Mouse (Mus musculus) olfactory bulb, adult 2 months (tissue): ENCODE data around the gene Sparc. TPM values are rescaled to one million over a fixed set of nuclear protein-coding genes. Genes with fewer than 3 reads are reported as not detected.

Experiments
- H3K27ac ChIP-seq: fragments of 200-500 bp; 2 replicates; pipeline ENCODE4 v1.5.1; 2012; ENCODE audit warnings: low read depth, low read length; ENCODE audit not compliant: insufficient read depth
- H3K4me1 ChIP-seq: fragments of 200-500 bp; 2 replicates; pipeline ENCODE4 v1.6.1; 2012; ENCODE audit warnings: low read length; ENCODE audit not compliant: control insufficient read depth, insufficient read depth
- H3K4me3 ChIP-seq: fragments of 200-500 bp; 2 replicates; pipeline ENCODE4 v1.5.1; 2012; ENCODE audit warnings: mild to moderate bottlenecking, low read depth, low read length, moderate library complexity; ENCODE audit not compliant: insufficient read depth
- CTCF ChIP-seq: fragments of 200-500 bp; IDR thresholded peaks from 2 replicates; pipeline ENCODE4 v1.5.1; 2012; ENCODE audit warnings: low read depth, mild to moderate bottlenecking, low read length, moderate library complexity; ENCODE audit not compliant: insufficient read depth
- POLR2A ChIP-seq: fragments of 200-500 bp; IDR thresholded peaks from 2 replicates; pipeline ENCODE4 v1.6.1; 2012; ENCODE audit warnings: mild to moderate bottlenecking, low read depth, low read length, moderate library complexity; ENCODE audit not compliant: insufficient read depth
- WGBS: fragments of 180-500 bp; shearing (Covaris S2); methylation state at CpG from one replicate; pipeline ENCODE4 v1.1.7; 2018; 5-methylcytosine and 5-hydroxymethylcytosine counted together
- polyA plus RNA-seq: library from polyadenylated mRNA; stranded (reverse); fragments of >200 nt; gene quantifications from 2 replicates; pipeline ENCODE4 v1.2.4, GENCODE M21; 2012; ENCODE audit warnings: low replicate concordance; ENCODE audit not compliant: missing spikeins, insufficient read depth, insufficient read length

Gene Sparc
- polyA plus RNA-seq: 225 and 437 TPM in 2 replicates

- H3K4me1 ChIP-seq: peaks cover 10% of the 10 kb centered on the region
- 96% methylated on average over 1 of the region's 1 CpGs for WGBS
- H3K4me3 ChIP-seq: no peak within 1 kb of the TSS
- no peak within 1 kb of the TSS; the same call in 1 of the 2 replicates for H3K27ac ChIP-seq
- TF ChIP-seq POLR2A (no peak), CTCF (no peak)
These were observed at the start of gene Sparc for GRCm38 (mm10) chr11:55422978-55423377. Gene Sparc, minus strand, starts transcription at chr11:55423183.

GRCm38 (mm10) chr11:55471467-55471866 lies 48.5 kb upstream of the Sparc start:
- WGBS: 90% methylated on average over 7 of the region's 7 CpGs
- no peak for TF ChIP-seq POLR2A
- TF ChIP-seq CTCF: no peak
- H3K4me1 ChIP-seq: peaks cover 10% of the 10 kb centered on the region; the same call in 1 of the 2 replicates
- no peak overlapping the region for H3K4me3 ChIP-seq
- H3K27ac ChIP-seq: no peak overlapping the region

- TF ChIP-seq CTCF (no peak), POLR2A (no peak)
- Histone ChIP-seq H3K4me3 (peak overlapping the region; percentile 28), H3K4me1 (peaks cover 10% of the 10 kb centered on the region; the same call in 1 of the 2 replicates), H3K27ac (no peak overlapping the region)
- 29% methylated on average over 8 of the region's 8 CpGs for WGBS
These were observed 47.8 kb upstream of the Sparc start for GRCm38 (mm10) chr11:55470761-55471160.

GRCm38 (mm10) chr11:55469923-55470691 lies 47.1 kb upstream of the Sparc start:
- H3K4me3 ChIP-seq: peak overlapping the region; percentile 68
- peaks cover 10% of the 10 kb centered on the region; the same call in 1 of the 2 replicates for H3K4me1 ChIP-seq
- H3K27ac ChIP-seq: peak overlapping the region; percentile 74
- TF ChIP-seq CTCF: no peak; the same call in 1 of the 2 replicates
- TF ChIP-seq POLR2A: no peak
- under 1% methylated on average over 46 of the region's 46 CpGs for WGBS

- 1% methylated on average over 57 of the region's 57 CpGs for WGBS
- H3K4me3 ChIP-seq: peak within 1 kb of the TSS; percentile 68
- TF ChIP-seq CTCF (no peak), POLR2A (peak; percentile 98)
- H3K4me1 ChIP-seq: peaks cover 10% of the 10 kb centered on the region; the same call in 1 of the 2 replicates
- peak within 1 kb of the TSS; percentile 89 for H3K27ac ChIP-seq
These were observed 46.3 kb upstream of the Sparc start, which contains the start of gene G3bp1 for GRCm38 (mm10) chr11:55469048-55469843. Gene G3bp1, plus strand, starts transcription at chr11:55469685.

- Histone ChIP-seq H3K4me1 (peaks cover 10% of the 10 kb centered on the region; the same call in 1 of the 2 replicates), H3K4me3 (peak overlapping the region; percentile 48), H3K27ac (peak overlapping the region; percentile 89)
- TF ChIP-seq CTCF (no peak), POLR2A (no peak)
- WGBS: 3% methylated on average over 17 of the region's 17 CpGs
These were observed 45.6 kb upstream of the Sparc start for GRCm38 (mm10) chr11:55468611-55469047.

- Histone ChIP-seq H3K4me1 (peaks cover 8% of the 10 kb centered on the region; the same call in 1 of the 2 replicates), H3K4me3 (no peak overlapping the region), H3K27ac (peak overlapping the region; percentile 89; the same call in 1 of the 2 replicates)
- TF ChIP-seq CTCF (no peak), POLR2A (no peak)
- 71% methylated on average over 10 of the region's 10 CpGs for WGBS
These were observed 45.0 kb upstream of the Sparc start for GRCm38 (mm10) chr11:55468012-55468411.

- Histone ChIP-seq H3K27ac (no peak overlapping the region), H3K4me3 (no peak overlapping the region), H3K4me1 (peaks cover 3% of the 10 kb centered on the region; the same call in 1 of the 2 replicates)
- TF ChIP-seq POLR2A (no peak), CTCF (no peak)
- WGBS: 94% methylated on average over 3 of the region's 3 CpGs
These were observed 42.2 kb upstream of the Sparc start for GRCm38 (mm10) chr11:55465177-55465576.

- no peak for TF ChIP-seq CTCF
- TF ChIP-seq POLR2A: no peak
- 91% methylated on average over 10 of the region's 10 CpGs for WGBS
- H3K4me3 ChIP-seq: no peak overlapping the region
- H3K27ac ChIP-seq: no peak overlapping the region
- H3K4me1 ChIP-seq: peaks cover 3% of the 10 kb centered on the region; the same call in 1 of the 2 replicates
These were observed 41.7 kb upstream of the Sparc start for GRCm38 (mm10) chr11:55464707-55465106.
